Mouse (Mus musculus) lung, embryonic 14.5 days (tissue): Measurements from ENCODE around the gene Adgrg6. TPM values are rescaled to one million over a fixed set of nuclear protein-coding genes. Genes with fewer than 3 reads are reported as not detected.
A peak's percentile ranks its signal among the peaks of the same experiment; 100 is the strongest.

Source experiments
- ATAC-seq: fragments of 200-750 bp; cut with Nextera tagmentation; 2 replicates; pipeline ENCODE4 v1.8.0; 2017; ENCODE audit warnings: mild to moderate bottlenecking, moderate TSS enrichment, moderate library complexity; ENCODE audit not compliant: insufficient read depth
- DNase-seq: peaks from one replicate; pipeline ENCODE4 v3.0.0-alpha.2; 2015
- H3K27ac ChIP-seq: fragments of 300-500 bp; sonication (generic); 2 replicates; pipeline ENCODE4 v1.5.1; 2014; ENCODE audit warnings: low read depth, mild to moderate bottlenecking, moderate library complexity
- H3K27me3 ChIP-seq: fragments of 300-500 bp; sonication (generic); 2 replicates; pipeline ENCODE4 v1.6.1; 2014; ENCODE audit warnings: low read length, control low read depth; ENCODE audit not compliant: insufficient read depth
- H3K36me3 ChIP-seq: fragments of 300-500 bp; sonication (generic); 2 replicates; pipeline ENCODE4 v1.6.1; 2014; ENCODE audit warnings: control low read depth; ENCODE audit not compliant: insufficient read depth
- H3K4me1 ChIP-seq: fragments of 300-500 bp; sonication (generic); 2 replicates; pipeline ENCODE4 v1.6.1; 2014; ENCODE audit warnings: antibody characterized with exemption, control low read depth; ENCODE audit not compliant: insufficient read depth
- H3K4me2 ChIP-seq: fragments of 300-500 bp; sonication (generic); 2 replicates; pipeline ENCODE4 v1.6.1; 2014; ENCODE audit warnings: mild to moderate bottlenecking
- H3K4me3 ChIP-seq: fragments of 300-500 bp; sonication (generic); 2 replicates; pipeline ENCODE4 v1.5.1; 2014; ENCODE audit warnings: low read depth, low read length
- H3K9ac ChIP-seq: fragments of 300-500 bp; sonication (generic); 2 replicates; pipeline ENCODE4 v1.6.1; 2014
- H3K9me3 ChIP-seq: fragments of 300-500 bp; sonication (generic); 2 replicates; pipeline ENCODE4 v1.6.1; 2016; ENCODE audit warnings: low read depth, low read length, control low read depth
- CTCF ChIP-seq: IDR thresholded peaks from 2 replicates; pipeline ENCODE4 v1.5.1; 2016; ENCODE audit warnings: antibody characterized with exemption, low read depth
- WGBS: fragments of 180-500 bp; shearing (Covaris S2); extraction: QIAGEN DNeasy Blood & Tissue Kit; methylation state at CpG from one replicate; pipeline ENCODE4 v1.1.7; 2014; 5-methylcytosine and 5-hydroxymethylcytosine counted together
- polyA plus RNA-seq: library from polyadenylated mRNA; unstranded; fragments of >200 nt; fragmentation: Nextera tagmentation; extraction: Ambion mirVana; gene quantifications from 2 replicates; pipeline ENCODE4 v1.2.1, GENCODE M21; 2014

Adgrg6 gene
- polyA plus RNA-seq, 1 experiment from 2014 or later, result 22.9 TPM

GRCm38 (mm10) chr10:14404070-14404469 lies 141.4 kb downstream of the Adgrg6 start:
- 49% methylated on average over 1 of the region's 1 CpGs for WGBS
- no peak overlapping the region for H3K4me2 ChIP-seq
- no peak overlapping the region for H3K9ac ChIP-seq
- ATAC-seq, result no peak
- H3K9me3 ChIP-seq, result peaks cover 20% of the 10 kb centered on the region
- DNase-seq, result peak; percentile 85
- H3K27ac ChIP-seq, result no peak overlapping the region
- H3K36me3 ChIP-seq, result peaks cover 10% of the 10 kb centered on the region; the same call in 1 of the 2 replicates
- peak; percentile 53 for TF ChIP-seq CTCF
- no peak overlapping the region for H3K4me3 ChIP-seq
- H3K27me3 ChIP-seq, result no peaks in the 10 kb centered on the region
- no peaks in the 10 kb centered on the region for H3K4me1 ChIP-seq

- Histone ChIP-seq H3K27me3 (no peaks in the 10 kb centered on the region), H3K9me3 (peaks cover 4% of the 10 kb centered on the region; the same call in 1 of the 2 replicates), H3K4me1 (no peaks in the 10 kb centered on the region), H3K9ac (no peak overlapping the region), H3K4me2 (no peak overlapping the region), H3K27ac (no peak overlapping the region), H3K36me3 (no peaks in the 10 kb centered on the region; the same call in 1 of the 2 replicates), H3K4me3 (no peak overlapping the region)
- DNase-seq, result no peak
- WGBS, result 58% methylated on average over 8 of the region's 8 CpGs
- no peak for TF ChIP-seq CTCF
- no peak for ATAC-seq
These were observed 143.7 kb downstream of the Adgrg6 start for GRCm38 (mm10) chr10:14401744-14402143.

GRCm38 (mm10) chr10:14391025-14391639 lies 154.3 kb downstream of the Adgrg6 start:
- peak; percentile 90 for DNase-seq
- no peaks in the 10 kb centered on the region for H3K27me3 ChIP-seq
- H3K4me2 ChIP-seq, result no peak overlapping the region
- peak; percentile 86 for ATAC-seq
- no peaks in the 10 kb centered on the region for H3K36me3 ChIP-seq
- H3K27ac ChIP-seq, result no peak overlapping the region
- 10% methylated on average over 11 of the region's 11 CpGs for WGBS
- H3K4me1 ChIP-seq, result no peaks in the 10 kb centered on the region
- H3K9me3 ChIP-seq, result no peaks in the 10 kb centered on the region
- H3K4me3 ChIP-seq, result no peak overlapping the region
- no peak overlapping the region for H3K9ac ChIP-seq
- peak; percentile 65 for TF ChIP-seq CTCF

- no peak for TF ChIP-seq CTCF
- no peak overlapping the region for H3K4me2 ChIP-seq
- H3K4me3 ChIP-seq, result no peak overlapping the region
- H3K4me1 ChIP-seq, result no peaks in the 10 kb centered on the region
- H3K36me3 ChIP-seq, result no peaks in the 10 kb centered on the region
- 82% methylated on average over 5 of the region's 5 CpGs for WGBS
- ATAC-seq (no peak), DNase-seq (no peak)
- H3K27ac ChIP-seq, result no peak overlapping the region
- H3K27me3 ChIP-seq, result no peaks in the 10 kb centered on the region
- no peak overlapping the region for H3K9ac ChIP-seq
- H3K9me3 ChIP-seq, result no peaks in the 10 kb centered on the region
These were observed 159.9 kb downstream of the Adgrg6 start for GRCm38 (mm10) chr10:14385574-14385973.

GRCm38 (mm10) chr10:14365065-14365589 lies 180.3 kb downstream of the Adgrg6 start:
- no peak for TF ChIP-seq CTCF
- H3K27me3 ChIP-seq, result no peaks in the 10 kb centered on the region
- no peak overlapping the region for H3K9ac ChIP-seq
- H3K9me3 ChIP-seq, result no peaks in the 10 kb centered on the region
- H3K4me1 ChIP-seq, result no peaks in the 10 kb centered on the region
- H3K4me2 ChIP-seq, result no peak overlapping the region
- DNase-seq (no peak), ATAC-seq (no peak)
- no peaks in the 10 kb centered on the region for H3K36me3 ChIP-seq
- H3K4me3 ChIP-seq, result no peak overlapping the region
- no peak overlapping the region for H3K27ac ChIP-seq
- WGBS, result 58% methylated on average over 1 of the region's 1 CpGs

GRCm38 (mm10) chr10:14363226-14363625 lies 182.2 kb downstream of the Adgrg6 start:
- H3K27ac ChIP-seq, result no peak overlapping the region
- no peaks in the 10 kb centered on the region for H3K9me3 ChIP-seq
- WGBS, result 85% methylated on average over 2 of the region's 2 CpGs
- ATAC-seq (no peak), DNase-seq (no peak)
- TF ChIP-seq CTCF, result no peak
- H3K4me2 ChIP-seq, result no peak overlapping the region
- no peak overlapping the region for H3K4me3 ChIP-seq
- H3K4me1 ChIP-seq, result no peaks in the 10 kb centered on the region
- no peaks in the 10 kb centered on the region for H3K36me3 ChIP-seq
- H3K9ac ChIP-seq, result no peak overlapping the region
- H3K27me3 ChIP-seq, result no peaks in the 10 kb centered on the region

GRCm38 (mm10) chr10:14358271-14358670 lies 187.2 kb downstream of the Adgrg6 start:
- no peaks in the 10 kb centered on the region for H3K36me3 ChIP-seq
- DNase-seq, result no peak
- TF ChIP-seq CTCF, result no peak
- WGBS, result 69% methylated on average over 3 of the region's 3 CpGs
- no peak overlapping the region for H3K4me3 ChIP-seq
- H3K4me1 ChIP-seq, result no peaks in the 10 kb centered on the region
- no peak overlapping the region for H3K27ac ChIP-seq
- H3K4me2 ChIP-seq, result no peak overlapping the region
- no peak overlapping the region for H3K9ac ChIP-seq
- ATAC-seq, result no peak
- no peaks in the 10 kb centered on the region for H3K27me3 ChIP-seq
- no peaks in the 10 kb centered on the region for H3K9me3 ChIP-seq

Other genes starting within 250 kb of the Adgrg6 start
- 111 and 117 TPM in 2 replicates for gene Vta1, start 159.9 kb upstream of the Adgrg6 start, polyA plus RNA-seq
- 0.42 and 0.57 TPM in 2 replicates for gene Nmbr, start 159.9 kb upstream of the Adgrg6 start, polyA plus RNA-seq
- gene Gje1, start 172.6 kb upstream of the Adgrg6 start, polyA plus RNA-seq, result not detected in 2 replicates